Mouse (Mus musculus) heart, embryonic 16.5 days (tissue): ENCODE data around the gene Gm36176. TPM values are rescaled to one million over a fixed set of nuclear protein-coding genes. Genes with fewer than 3 reads are reported as not detected.

ENCODE experiments used
- polyA plus RNA-seq: library from polyadenylated mRNA; unstranded; fragments of >200 nt; fragmentation: Nextera tagmentation; extraction: Ambion mirVana; gene quantifications from 2 replicates; pipeline ENCODE4 v1.2.1, GENCODE M21; 2015

Gm36176 gene
- polyA plus RNA-seq, 1 experiment from 2014 or later, result not detected

Other genes starting within 250 kb of the Gm36176 start
- gene Sumo3, start 240.7 kb upstream of the Gm36176 start, polyA plus RNA-seq, result 157 and 170 TPM in 2 replicates
- 4.6 TPM in 1 of 2 replicates, not detected in the other for gene Gm49325, start 240.6 kb upstream of the Gm36176 start, polyA plus RNA-seq
- 85.4 and 91.0 TPM in 2 replicates for gene Ube2g2, start 224.5 kb upstream of the Gm36176 start, polyA plus RNA-seq
- 0.10 and 0.28 TPM in 2 replicates for gene Tspear, start 160.2 kb upstream of the Gm36176 start, polyA plus RNA-seq
- gene Gm19402, start 156.0 kb upstream of the Gm36176 start, polyA plus RNA-seq, result not detected in 2 replicates
- gene Gm9508, start 149.6 kb upstream of the Gm36176 start, polyA plus RNA-seq, result not detected in 2 replicates
- gene Gm10272, start 140.2 kb upstream of the Gm36176 start, polyA plus RNA-seq, result not detected in 2 replicates
- gene Gm10024, start 135.3 kb upstream of the Gm36176 start, polyA plus RNA-seq, result not detected in 2 replicates
- not detected in 2 replicates for gene Gm10142, start 131.0 kb upstream of the Gm36176 start, polyA plus RNA-seq
- gene Krtap12-1, start 126.2 kb upstream of the Gm36176 start, polyA plus RNA-seq, result not detected in 2 replicates
- gene Gm10100, start 120.3 kb upstream of the Gm36176 start, polyA plus RNA-seq, result not detected in 2 replicates
- gene Gm18596, start 104.2 kb upstream of the Gm36176 start, polyA plus RNA-seq, result not detected in 2 replicates
- gene Gm9736, start 95.4 kb upstream of the Gm36176 start, polyA plus RNA-seq, result not detected in 2 replicates
- not detected in 2 replicates for gene Gm3233, start 87.1 kb upstream of the Gm36176 start, polyA plus RNA-seq
- gene Gm3238, start 75.5 kb upstream of the Gm36176 start, polyA plus RNA-seq, result not detected in 2 replicates
- not detected in 2 replicates for gene Gm7138, start 69.9 kb upstream of the Gm36176 start, polyA plus RNA-seq
- gene Gm3250, start 64.3 kb upstream of the Gm36176 start, polyA plus RNA-seq, result not detected in 2 replicates
- gene Gm7137, start 58.6 kb upstream of the Gm36176 start, polyA plus RNA-seq, result not detected in 2 replicates
- gene Gm9639, start 51.7 kb upstream of the Gm36176 start, polyA plus RNA-seq, result not detected in 2 replicates
- not detected in 2 replicates for gene Gm19668, start 47.7 kb upstream of the Gm36176 start, polyA plus RNA-seq
- not detected in 2 replicates for gene Gm9507, start 35.0 kb upstream of the Gm36176 start, polyA plus RNA-seq
- gene Gm2696, start 32.1 kb upstream of the Gm36176 start, polyA plus RNA-seq, result not detected in 2 replicates
- gene Krtap10-4, start 19.7 kb upstream of the Gm36176 start, polyA plus RNA-seq, result not detected in 2 replicates
- gene Krtap10-10, start 10.9 kb upstream of the Gm36176 start, polyA plus RNA-seq, result not detected in 2 replicates
- gene Gm10318, start 6.1 kb downstream of the Gm36176 start, polyA plus RNA-seq, result not detected in 2 replicates
- not detected in 2 replicates for gene Gm3285, start 15.2 kb downstream of the Gm36176 start, polyA plus RNA-seq
- 1.2 and 1.4 TPM in 2 replicates for gene Lrrc3, start 55.7 kb downstream of the Gm36176 start, polyA plus RNA-seq
- 2.6 and 3.4 TPM in 2 replicates for gene Trpm2, start 123.8 kb downstream of the Gm36176 start, polyA plus RNA-seq
- gene 1810043G02Rik, start 131.7 kb downstream of the Gm36176 start, polyA plus RNA-seq, result 19.4 and 20.9 TPM in 2 replicates
- 203 and 219 TPM in 2 replicates for gene Pfkl, start 163.3 kb downstream of the Gm36176 start, polyA plus RNA-seq
- 0.13 TPM in 1 of 2 replicates, not detected in the other for gene Dnmt3l, start 195.1 kb downstream of the Gm36176 start, polyA plus RNA-seq
- 1.3 and 3.0 TPM in 2 replicates for gene Aire, start 196.8 kb downstream of the Gm36176 start, polyA plus RNA-seq
- 2.5 and 2.9 TPM in 2 replicates for gene Icosl, start 222.5 kb downstream of the Gm36176 start, polyA plus RNA-seq